Mouse (Mus musculus): ENCODE measurements around the gene Tctex1d2.

The Tctex1d2 gene

GRCm38 (mm10) chr16:32468488-32468887 is 49.0 kb downstream of the Tctex1d2 start:
- no peak for DNase-seq (ENCODE audit: low read depth, low spot score)

GRCm38 (mm10) chr16:32469404-32470105 is 50.1 kb downstream of the Tctex1d2 start:
- no peak for DNase-seq (ENCODE audit: low read depth, low spot score)

- no peak for DNase-seq (ENCODE audit: low read depth, low spot score)
Observed at GRCm38 (mm10) chr16:32472276-32473015, 52.9 kb downstream of the Tctex1d2 start.

- DNase-seq (ENCODE audit: low read depth, low spot score) = no peak
Observed at GRCm38 (mm10) chr16:32477315-32477714, 57.8 kb downstream of the Tctex1d2 start.

All from CD4-positive, CD25-positive, alpha-beta regulatory T cell, adult 2 months (primary cell).